Mouse (Mus musculus): ENCODE measurements at regions not wholly inside any gene's neighbourhood (a gene's known extent, or its start where the extent isn't known, plus 50 kb on each side); places are given as distances from the start of the nearest gene placed in this dataset.

GRCm38 (mm10) chr4:89446156-89446716 lies 135.4 kb upstream of the Cdkn2b start:
- DNase-seq: peak; percentile 79 to 80

GRCm38 (mm10) chr4:89445214-89446155 lies 134.6 kb upstream of the Cdkn2b start:
- DNase-seq: peak; percentile 29 to 31

- no peak for DNase-seq
Measured at GRCm38 (mm10) chr4:89442526-89442925, 131.7 kb upstream of the Cdkn2b start.

GRCm38 (mm10) chr4:89440821-89441220 lies 130.0 kb upstream of the Cdkn2b start:
- DNase-seq: no peak

GRCm38 (mm10) chr4:89440326-89440725 lies 129.5 kb upstream of the Cdkn2b start:
- no peak for DNase-seq

- no peak for DNase-seq
Measured at GRCm38 (mm10) chr4:89438665-89439064, 127.8 kb upstream of the Cdkn2b start.

GRCm38 (mm10) chr4:89436764-89437163 lies 125.9 kb upstream of the Cdkn2b start:
- no peak for DNase-seq

GRCm38 (mm10) chr4:89434152-89434551 lies 123.3 kb upstream of the Cdkn2b start:
- DNase-seq: no peak

GRCm38 (mm10) chr4:89433528-89433927 lies 122.7 kb upstream of the Cdkn2b start:
- no peak for DNase-seq

- no peak for DNase-seq
Measured at GRCm38 (mm10) chr4:89431520-89431919, 120.7 kb upstream of the Cdkn2b start.

GRCm38 (mm10) chr4:89428465-89428864 lies 117.6 kb upstream of the Cdkn2b start:
- DNase-seq: no peak

- peak; percentile 57 to 67 for DNase-seq
Measured at GRCm38 (mm10) chr4:89427345-89428293, 116.8 kb upstream of the Cdkn2b start.

- no peak for DNase-seq
Measured at GRCm38 (mm10) chr4:89425916-89426315, 115.1 kb upstream of the Cdkn2b start.

- DNase-seq: peak; percentile 23 to 41
Measured at GRCm38 (mm10) chr4:89421694-89422354, 111.0 kb upstream of the Cdkn2b start.

GRCm38 (mm10) chr4:89420868-89421267 lies 110.0 kb upstream of the Cdkn2b start:
- no peak for DNase-seq

GRCm38 (mm10) chr4:89419507-89419906 lies 108.7 kb upstream of the Cdkn2b start:
- no peak for DNase-seq

- no peak for DNase-seq
Measured at GRCm38 (mm10) chr4:89405624-89406167, 94.9 kb upstream of the Cdkn2b start.

GRCm38 (mm10) chr4:89403151-89403550 lies 92.3 kb upstream of the Cdkn2b start:
- no peak for DNase-seq

- DNase-seq: no peak
Measured at GRCm38 (mm10) chr4:89402324-89402723, 91.5 kb upstream of the Cdkn2b start.

- no peak for DNase-seq
Measured at GRCm38 (mm10) chr4:89401696-89402095, 90.9 kb upstream of the Cdkn2b start.

- no peak for DNase-seq
Measured at GRCm38 (mm10) chr4:89400342-89400741, 89.5 kb upstream of the Cdkn2b start.

- no peak for DNase-seq
Measured at GRCm38 (mm10) chr4:89399277-89399676, 88.4 kb upstream of the Cdkn2b start.
